Mouse (Mus musculus): ENCODE measurements around the gene Gtf2ird1.
"Not testable (repeated sequence)": the region's sequence is repeated elsewhere in the genome, so short reads cannot be mapped to it uniquely, and the experiment has no call there.

The Gtf2ird1 gene

DNA sequence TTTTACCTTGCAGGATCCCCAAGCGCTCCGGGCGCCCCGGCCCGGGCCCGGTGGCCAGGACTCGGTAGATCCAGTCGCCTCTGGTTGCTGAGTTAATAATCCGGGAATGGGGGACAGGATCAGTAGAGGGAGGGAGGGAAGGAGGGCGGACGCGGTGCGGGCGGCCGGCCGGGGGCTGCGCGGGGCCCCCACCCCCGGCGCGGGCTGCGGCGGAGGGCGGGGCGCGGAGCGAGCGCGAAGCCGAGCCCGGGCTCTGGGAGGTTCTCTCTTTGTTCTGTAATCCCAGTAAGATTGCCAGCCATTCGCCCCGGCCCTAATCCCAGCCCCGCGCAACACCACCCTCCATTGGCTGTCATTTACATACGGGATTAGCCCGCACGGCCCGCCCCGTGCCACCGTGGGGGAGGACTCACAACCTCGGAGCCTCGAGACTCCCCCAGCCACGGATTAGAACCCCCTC, at the start of gene Gtf2ird1:
TSS of gene Gtf2ird1 (minus strand) at position 214 of the 460 bp plus-strand sequence.
- peak; percentile 84 to 88 for DNase-seq

DNA sequence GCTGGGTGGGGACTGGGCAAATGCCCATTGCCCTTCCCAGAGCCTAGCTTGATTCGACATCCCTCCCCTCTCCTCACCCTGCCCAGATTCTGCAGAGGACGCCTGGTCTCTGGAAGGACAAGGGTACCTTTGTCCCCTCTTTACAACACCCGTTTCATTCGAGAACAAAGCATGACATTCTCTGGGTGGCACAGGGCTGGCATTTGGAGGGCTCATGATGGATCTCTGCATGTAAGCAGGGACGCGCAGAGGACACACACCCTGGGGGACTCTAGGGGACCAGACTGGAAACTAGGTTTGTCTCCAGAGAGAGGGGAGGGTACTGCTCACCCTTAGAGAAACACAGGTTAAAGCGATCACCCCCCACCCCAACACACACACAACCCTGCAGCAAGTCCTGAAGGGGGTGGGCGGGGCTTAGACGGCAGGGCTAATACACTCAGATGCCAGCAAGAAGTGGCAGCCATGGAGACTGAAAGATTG, 49.3 kb upstream of the Gtf2ird1 start:
- no peak for DNase-seq

DNA sequence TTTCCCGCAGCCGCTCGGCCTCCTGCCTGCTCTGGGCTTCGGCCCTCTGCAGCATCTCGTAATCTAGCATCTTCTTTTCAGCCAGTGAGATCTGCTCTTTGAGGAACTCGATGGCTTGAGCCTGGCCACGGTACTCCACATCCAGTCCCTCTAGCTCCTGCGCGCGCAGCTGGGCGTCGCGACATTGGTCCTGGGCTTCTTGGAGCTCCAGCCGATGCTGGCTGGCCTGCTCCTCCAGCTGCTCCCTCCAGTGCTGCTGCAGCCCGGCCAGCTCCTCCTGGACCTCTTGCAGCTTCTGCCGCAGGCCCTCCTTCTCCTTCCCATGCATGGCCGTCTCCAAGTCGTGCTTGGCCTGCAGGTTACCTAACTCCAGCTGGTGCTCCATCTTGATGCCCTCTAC, 46.1 kb upstream of the Gtf2ird1 start:
- DNase-seq = no peak

DNA sequence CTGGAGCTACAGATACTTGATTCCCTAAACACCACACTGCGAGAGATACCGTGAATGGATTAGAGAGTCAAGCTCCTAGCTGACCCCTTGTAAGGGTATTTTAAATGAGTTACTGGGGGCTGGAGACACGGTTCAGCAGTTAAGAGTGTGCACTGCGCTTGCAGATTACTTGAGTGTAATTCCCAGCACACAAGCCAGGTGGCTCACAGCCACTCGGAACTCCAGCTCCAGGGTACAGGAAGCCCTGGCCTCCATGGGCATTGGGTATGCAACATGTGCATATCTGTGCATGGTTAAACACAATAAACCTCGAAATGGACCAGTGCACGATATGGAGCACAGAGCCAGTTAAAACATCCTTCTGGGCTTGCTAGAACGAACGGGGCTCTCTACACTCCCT, 44.9 kb upstream of the Gtf2ird1 start:
- peak in 1 of 2 experiments; percentile 39 for DNase-seq

DNA sequence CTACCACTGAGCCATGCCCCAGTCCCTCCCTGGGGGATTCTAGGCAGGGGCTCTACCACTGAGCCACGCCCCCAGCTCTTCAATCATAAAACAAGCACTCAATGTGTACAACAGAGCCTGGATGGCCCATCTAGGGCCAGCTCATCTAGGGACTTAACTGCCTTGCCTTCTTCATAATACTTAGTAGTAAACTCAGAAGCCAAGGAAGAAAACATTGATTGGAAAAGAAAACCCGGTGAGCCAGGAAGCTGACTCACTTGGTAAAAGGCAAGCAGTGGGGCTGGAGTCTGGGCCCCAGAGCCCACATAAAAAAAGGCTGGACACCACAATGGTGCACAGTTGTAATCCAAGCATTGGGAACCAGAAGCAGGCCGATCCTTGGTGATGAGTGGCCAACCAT, 44.2 kb upstream of the Gtf2ird1 start:
- DNase-seq = no peak

DNA sequence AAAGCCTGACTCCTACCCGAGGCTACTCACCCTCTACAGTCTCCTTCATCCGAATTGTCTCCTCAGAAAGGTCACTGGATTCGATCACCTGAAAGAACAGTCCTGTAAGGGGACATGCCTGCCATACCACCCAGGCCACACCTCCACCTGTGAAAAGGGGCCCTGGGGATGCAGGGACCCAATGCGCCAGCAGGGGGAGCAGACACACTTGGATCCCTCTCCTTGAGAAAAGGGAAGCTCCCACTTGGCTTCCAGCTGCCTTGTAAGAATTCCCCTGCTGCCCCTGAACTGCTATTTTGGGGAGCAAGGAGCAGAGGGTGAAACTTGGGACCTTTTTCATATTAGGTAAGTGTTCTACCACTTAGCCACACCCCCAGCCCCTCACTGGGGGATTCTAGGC, 43.5 kb upstream of the Gtf2ird1 start:
- DNase-seq = peak; percentile 67 to 75

GRCm38 (mm10) chr5:134497026-134497425, 40.5 kb upstream of the Gtf2ird1 start:
- DNase-seq = no peak

DNA sequence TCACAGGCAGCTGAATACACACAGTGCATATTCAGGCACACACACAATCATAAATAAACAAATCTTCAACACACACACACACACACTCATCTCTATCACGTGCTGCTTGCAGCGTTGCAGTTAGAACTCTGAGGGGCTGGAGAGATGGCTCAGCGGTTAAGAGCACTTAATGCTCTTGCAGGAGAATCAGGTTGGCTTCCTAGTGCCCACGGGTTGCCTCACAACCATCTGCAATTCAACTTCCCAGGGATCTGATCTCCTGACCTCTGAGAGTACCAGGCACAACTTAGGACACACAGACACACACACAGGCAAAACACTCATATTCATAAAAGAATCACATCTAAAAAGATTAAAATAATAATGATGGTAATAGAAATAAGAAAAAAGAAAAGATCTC, 39.3 kb upstream of the Gtf2ird1 start:
- no peak for DNase-seq

GRCm38 (mm10) chr5:134494142-134494541, 37.6 kb upstream of the Gtf2ird1 start:
- DNase-seq = peak; percentile 95 to 98

- DNase-seq = no peak
Observed at GRCm38 (mm10) chr5:134492956-134493355, 36.4 kb upstream of the Gtf2ird1 start.

GRCm38 (mm10) chr5:134491712-134492417, 35.3 kb upstream of the Gtf2ird1 start:
- peak; percentile 90 to 95 for DNase-seq

- DNase-seq = no peak
Observed at GRCm38 (mm10) chr5:134491206-134491605, 34.7 kb upstream of the Gtf2ird1 start.

GRCm38 (mm10) chr5:134490465-134490864, 33.9 kb upstream of the Gtf2ird1 start:
- DNase-seq = peak in 1 of 2 experiments; percentile 65

GRCm38 (mm10) chr5:134489583-134489982, 33.1 kb upstream of the Gtf2ird1 start:
- DNase-seq = peak in 1 of 2 experiments; percentile 61

- DNase-seq = no peak
Observed at GRCm38 (mm10) chr5:134488596-134488995, 32.1 kb upstream of the Gtf2ird1 start.

DNA sequence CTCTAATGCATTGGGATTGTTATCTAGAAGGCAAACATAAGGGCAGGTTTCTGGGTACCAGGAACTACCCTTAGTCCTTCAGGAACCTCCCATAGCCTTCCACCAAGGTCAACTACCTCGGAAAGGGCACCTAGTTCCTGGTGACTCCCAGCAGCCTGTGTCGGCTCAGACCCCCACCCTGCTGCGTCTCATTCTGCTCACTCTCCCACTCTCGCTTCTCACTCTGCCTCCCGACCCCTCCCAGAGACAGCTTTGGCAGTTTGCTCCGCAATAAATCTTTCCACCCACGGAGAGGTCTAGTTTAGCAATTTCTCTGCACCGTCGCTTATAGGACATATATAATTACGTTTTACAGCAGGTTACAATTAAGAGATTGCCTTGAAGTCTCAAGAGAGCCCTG, 31.5 kb upstream of the Gtf2ird1 start:
- DNase-seq = no peak

GRCm38 (mm10) chr5:134485900-134486665, 29.6 kb upstream of the Gtf2ird1 start:
- DNase-seq = peak; percentile 80 to 85

GRCm38 (mm10) chr5:134485183-134485730, 28.7 kb upstream of the Gtf2ird1 start:
- DNase-seq = peak in 1 of 2 experiments; percentile 50

- DNase-seq = no peak
Observed at GRCm38 (mm10) chr5:134483291-134483690, 26.8 kb upstream of the Gtf2ird1 start.

DNA sequence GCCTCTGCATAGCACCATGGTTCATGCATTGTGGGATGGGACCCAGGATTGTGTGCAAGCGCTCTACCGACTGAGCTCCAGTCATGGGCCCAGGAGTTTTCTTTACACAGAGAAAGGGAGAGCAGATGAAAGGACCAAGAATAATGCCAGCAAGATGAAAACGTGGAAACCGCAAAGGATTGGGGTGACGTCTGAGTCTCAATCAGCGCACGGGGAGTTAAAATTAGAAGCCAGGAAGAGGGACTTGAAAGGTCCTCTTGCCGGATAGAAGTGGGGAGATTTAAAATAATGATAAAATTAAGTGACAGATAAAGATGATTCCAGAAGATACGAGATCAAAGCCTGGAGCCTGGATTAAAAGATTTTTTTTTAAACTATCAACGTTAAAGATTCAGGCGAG, 25.8 kb upstream of the Gtf2ird1 start:
- DNase-seq = no peak

- DNase-seq = not testable (repeated sequence)
Observed at GRCm38 (mm10) chr5:134478886-134479285, 22.4 kb upstream of the Gtf2ird1 start.

DNA sequence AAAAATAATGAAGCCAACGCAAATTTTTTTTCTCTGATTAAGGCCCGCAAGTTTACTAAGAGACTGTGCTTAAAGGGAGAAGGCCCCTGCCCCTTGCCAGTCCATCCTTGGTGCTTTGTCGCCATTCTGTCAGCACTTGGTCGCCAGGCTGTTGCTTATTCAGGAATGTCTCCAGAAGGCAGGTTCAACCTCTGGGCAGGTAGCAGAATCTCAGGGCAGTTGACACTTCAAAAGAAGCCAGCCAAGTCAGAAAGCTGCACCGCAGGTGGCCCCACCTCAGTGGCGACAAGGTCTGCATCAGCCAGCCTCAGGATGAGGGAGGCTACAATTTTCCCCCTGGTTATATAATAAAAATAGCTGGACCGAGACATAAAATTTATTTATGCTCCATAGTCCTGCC, 19.2 kb upstream of the Gtf2ird1 start:
- not testable (repeated sequence) for DNase-seq

DNA sequence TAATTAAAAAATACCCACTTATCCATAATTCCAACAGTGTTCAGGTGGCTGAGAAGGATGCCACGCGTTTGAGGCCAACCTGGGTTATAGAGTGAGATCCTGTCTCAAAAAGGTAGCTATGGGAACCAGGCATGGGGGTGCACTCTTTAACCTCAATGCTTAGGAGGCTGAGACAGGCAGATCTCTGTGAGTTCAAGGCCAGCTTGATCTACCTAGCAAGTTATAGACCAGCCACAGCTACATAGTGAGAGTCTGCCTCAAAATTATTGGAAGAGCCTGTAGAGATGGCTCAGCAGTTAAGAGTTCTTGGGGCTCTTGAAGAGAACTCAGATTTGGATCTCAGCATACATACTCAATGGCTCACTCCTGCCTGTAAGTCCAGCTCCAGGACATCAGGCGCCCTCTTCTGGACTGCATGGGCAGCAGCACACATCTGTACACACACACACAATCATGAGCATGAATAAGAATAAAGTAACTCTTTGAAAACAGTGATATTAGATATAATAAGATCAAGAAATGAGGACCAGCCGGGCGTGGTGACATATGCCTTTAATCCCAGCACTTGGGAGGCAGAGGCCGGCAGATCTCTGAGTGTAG, 18.6 kb upstream of the Gtf2ird1 start:
- DNase-seq = no peak
